Mouse (Mus musculus): Measurements from ENCODE around the gene Itga9.

The Itga9 gene

DNA sequence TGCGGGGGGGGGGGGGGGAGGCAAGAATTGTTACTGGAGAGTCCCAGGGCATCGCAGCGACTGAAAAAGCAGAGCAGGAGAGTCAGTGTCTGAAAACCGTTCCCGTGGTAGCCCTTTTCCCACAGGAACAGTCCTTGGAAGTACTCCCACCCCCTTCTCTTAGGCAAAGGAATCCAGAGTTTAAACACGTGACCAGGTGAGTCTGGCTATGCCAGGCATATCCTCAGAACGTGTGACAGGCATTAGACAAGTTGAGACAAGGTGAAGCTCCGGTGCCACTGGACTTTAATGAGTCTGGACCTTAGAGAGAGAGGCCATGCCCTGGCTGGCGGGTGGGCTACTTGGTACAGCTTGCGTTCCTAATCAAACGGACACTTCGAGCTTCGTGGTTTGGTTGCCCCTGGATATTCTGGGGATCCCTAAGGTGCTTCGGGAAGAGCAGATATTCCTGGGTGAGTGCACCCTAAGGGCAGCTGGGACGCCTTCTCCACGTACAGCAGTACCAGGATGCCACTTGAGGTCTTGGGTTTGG, 318.1 kb downstream of the Itga9 start:
- DNase-seq (ENCODE audit: low spot score), result no peak

DNA sequence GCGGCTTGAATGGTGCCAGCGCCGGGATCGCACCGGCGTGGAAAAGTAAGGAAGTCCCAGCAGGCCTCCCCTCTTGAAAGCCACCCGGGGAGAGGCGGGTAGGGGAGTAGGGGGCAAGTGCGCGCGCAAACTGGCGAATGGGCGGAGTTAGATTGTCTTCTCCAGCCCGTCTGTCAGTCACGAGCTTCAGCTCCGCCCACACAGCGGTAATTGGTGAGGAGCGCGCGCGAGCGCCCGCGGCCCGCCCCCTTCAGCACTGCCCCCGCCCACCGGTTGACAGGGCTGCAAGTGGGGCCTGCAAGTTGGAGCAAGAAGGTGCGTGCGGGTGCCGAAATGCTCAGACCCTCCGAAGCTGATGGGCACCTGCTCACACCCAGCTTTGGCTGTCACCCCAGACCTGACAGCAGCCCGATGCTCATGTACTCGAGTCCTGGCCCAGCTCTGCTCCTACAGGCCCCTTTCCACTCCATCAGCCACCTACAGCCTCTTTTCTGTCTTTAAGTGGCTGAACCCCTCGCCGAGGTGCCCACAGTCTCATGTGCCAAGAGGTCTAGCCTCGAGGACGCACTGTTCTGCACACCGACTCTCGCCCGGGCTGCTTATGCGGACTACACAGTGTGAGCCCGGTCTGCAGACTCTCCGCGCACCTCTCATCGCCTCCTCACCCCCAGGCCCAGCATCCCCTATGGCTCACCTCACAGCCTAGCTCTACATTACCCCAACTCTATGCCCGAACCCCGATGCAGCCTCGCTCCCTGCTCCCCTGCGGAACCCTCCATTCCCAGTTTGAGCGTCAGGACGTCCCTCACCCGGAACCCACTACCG, 319.0 kb downstream of the Itga9 start:
- peak; percentile 98 for DNase-seq (ENCODE audit: low spot score)

DNA sequence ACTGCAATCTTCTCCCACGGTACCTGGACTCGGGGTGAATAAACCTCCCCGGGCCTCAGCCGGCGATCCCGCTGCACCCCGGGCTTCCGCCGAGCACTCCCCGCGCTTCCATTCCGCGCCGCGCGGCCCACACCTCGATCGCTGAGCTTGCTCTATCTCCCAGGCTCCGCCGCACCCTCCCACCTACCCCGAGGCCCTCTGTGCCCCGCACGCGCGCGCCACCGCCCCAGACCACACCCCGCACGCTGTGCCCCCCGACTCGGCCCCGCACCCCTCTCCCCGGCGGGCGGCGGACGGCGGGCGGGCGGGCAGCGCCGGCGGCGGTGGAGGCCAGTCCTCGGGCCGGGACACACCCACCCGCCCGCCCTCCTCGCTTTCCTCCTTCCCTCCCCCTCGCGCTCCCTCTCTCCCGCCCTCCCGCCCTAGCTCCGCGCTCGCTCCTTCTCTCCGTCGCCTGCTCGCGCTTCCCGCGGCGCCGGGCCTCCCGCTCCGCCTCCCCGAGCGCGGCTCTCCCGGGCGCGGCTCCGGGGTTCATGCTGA, 319.7 kb downstream of the Itga9 start, which contains the start of gene Ctdspl:
TSS of gene Ctdspl (plus strand) at position 343 of the 540 bp plus-strand sequence.
- DNase-seq (ENCODE audit: low spot score), result peak; percentile 49

DNA sequence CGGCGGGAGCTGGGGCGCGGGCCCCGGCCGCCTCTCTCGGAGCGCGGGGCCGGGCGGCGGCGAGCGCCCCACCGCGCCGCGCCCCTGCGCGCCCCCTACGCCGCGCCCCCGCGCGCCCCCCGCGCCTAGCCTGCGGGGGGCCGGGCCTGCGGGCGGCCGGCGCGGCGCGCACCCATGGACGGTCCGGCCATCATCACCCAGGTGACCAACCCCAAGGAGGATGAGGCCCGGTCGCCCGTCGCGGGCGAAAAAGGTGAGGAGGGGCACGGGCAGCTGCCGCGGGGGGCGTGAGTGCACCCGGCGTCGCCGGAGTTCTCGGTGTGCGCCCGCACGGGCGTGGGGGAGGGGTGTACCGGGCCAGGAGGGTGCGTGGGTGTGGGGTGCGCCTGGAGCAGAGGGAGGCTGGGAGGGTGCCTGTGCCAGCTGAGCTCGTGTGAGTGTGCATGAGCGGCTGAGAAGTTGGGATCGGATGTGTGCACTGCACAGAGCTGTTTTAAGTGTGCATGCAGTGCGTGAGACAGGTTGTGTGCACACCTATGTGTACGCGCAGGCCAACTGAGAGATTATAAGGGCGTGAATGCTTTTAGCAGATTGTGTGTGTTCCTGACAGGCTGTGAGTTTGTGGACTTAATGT, 320.3 kb downstream of the Itga9 start:
- DNase-seq (ENCODE audit: low spot score), result no peak

DNA sequence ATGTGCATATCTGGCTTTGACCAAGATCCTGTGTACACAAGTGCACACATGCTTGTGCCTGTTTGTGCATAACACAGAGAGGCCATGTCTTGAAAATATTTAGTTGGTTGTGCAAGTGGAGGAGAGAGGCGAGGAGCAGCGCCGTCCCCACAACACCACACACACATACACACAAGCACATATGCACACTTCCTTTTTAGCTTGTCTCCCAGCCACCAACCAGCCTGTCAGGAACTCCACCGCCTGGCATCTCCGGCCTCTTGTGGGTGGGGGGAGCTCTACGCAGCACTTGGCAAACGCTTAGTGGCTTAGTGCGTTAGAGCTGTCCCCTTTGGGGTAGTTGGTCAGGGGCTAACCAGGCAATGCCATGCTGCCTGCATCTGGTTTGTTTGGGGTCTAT, 321.0 kb downstream of the Itga9 start:
- no peak for DNase-seq (ENCODE audit: low spot score)

DNA sequence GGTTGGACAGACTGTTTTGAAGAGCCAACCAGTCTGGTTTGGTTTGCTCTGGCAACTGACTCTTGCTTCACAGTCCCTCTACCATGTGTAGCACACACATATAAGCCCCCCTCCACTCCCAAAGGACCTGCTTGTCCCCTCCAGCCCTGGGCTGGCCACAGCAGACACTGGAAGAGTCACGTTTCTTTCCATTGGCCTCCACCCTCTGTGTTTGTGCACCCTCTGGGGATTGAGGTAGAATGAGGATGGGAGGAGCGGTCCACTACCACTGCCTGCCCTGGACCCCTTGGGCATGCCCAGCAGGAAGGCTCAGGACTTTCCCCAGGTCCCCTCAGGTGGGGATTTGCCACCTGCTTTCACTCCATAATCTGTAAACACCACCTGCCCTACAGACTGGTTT, 321.5 kb downstream of the Itga9 start:
- no peak for DNase-seq (ENCODE audit: low spot score)

DNA sequence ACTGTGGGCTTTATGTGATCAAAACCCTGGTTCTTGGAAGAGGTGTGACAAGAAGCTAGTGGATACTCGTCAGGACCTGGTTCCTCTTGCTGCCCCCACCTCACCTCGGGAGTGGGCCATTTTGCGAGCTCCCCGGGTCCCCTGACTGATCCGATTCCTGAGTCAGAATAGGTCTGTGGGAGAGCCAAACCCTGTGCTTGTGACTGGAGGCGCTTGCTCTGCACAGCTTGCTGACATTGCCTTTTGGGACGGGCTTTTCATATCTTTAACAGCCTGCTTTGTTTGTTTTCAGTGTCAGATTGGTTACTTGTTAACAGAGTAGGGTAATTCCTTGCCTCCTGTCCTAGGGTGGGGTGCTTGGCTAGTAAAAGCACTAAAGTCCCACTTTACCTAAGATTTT, 322.2 kb downstream of the Itga9 start:
- DNase-seq (ENCODE audit: low spot score), result no peak

DNA sequence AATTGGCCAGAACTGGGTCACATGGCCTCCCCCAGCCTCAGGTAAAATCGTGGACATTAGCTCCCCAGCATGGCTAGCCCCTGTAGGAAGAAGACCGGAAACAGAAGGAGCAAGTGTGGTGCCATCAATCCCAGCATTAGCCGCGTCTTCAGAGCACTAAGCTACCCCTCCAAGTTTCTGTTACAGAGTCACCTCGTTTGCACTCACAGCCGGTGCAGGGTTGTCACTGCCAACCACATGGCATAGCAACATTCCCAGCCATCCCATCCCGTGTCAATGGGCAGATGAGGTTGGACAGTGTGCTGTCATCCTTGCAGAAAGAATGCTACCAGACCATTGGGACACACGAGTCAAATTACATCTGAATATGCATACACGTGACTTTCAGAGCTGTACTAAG, 324.1 kb downstream of the Itga9 start:
- no peak for DNase-seq (ENCODE audit: low spot score)

DNA sequence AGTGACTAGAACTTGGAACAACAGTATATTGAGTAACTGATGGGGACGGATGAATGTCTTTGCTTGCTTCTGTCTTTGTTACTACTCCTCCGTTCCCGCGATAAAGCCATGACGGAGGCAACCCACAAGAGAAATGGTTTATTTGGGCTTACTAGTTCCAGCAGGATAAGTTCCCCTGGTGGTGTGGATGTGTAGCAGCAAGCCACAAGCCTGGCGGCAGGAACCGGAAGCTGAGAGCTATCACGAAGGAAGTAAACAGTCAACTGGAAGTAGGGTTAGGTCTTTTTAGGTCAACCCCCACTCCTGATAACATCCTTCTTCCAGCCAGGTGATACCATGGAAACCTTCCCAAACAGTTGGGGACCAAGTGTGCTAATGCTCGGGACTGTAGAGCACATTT, 327.3 kb downstream of the Itga9 start:
- no peak for DNase-seq (ENCODE audit: low spot score)

DNA sequence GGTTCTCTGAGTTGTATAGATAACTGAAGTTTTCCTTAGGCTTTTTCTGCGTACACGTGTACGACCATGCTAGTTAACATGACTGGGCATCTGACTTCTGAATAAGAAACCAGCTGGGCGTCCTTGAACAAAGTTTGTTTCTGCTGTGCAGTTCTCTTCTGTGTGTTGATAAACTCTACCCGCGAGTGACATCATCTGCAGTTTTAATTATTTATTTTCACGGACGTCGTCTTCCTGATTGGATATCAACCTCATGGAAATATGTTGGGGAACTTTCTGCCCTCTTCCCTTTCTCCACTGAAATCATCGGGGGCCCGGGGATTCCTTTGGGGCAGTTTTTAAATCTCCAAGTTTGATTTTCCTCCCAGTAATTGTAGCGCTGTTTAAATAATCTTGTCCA, 327.8 kb downstream of the Itga9 start:
- DNase-seq (ENCODE audit: low spot score), result no peak

DNA sequence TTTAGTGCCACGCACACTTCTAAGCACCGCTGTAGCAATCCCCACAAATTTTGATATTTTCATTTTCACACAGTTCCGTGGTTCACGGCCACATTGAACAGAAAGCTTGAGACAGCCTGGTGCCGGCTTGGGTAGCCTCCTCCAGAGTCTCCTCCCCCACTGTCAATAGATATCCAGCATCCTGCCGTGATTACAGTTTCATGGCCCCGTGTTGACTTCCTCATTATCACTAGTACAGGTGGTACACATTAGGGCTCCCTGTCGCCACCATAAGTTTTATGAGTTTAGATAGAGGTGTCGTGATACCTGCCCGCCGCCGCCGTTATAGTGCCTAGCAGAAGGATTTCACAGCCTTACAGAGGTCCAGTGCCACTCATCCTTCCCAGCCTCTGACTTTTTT, 328.6 kb downstream of the Itga9 start:
- DNase-seq (ENCODE audit: low spot score), result no peak

DNA sequence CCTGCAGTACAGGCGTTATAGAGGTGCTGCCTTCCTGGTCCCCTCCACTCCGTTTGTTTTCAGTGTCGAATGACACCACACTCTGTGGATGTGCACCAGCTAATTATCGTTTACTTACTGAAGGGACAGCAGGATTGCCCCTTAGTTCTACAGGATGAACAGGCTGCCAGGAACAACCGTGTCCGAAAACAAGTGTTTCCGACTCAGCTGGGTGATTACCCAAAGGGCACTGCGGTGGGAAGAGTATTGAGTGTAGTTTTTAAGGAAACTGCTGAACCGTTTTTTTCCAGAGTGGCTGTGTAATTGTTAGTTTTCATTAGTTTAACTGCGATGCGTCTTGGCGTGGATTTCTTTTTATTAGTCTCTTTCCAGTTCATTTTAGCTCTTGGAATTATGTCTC, 329.6 kb downstream of the Itga9 start:
- DNase-seq (ENCODE audit: low spot score), result no peak

DNA sequence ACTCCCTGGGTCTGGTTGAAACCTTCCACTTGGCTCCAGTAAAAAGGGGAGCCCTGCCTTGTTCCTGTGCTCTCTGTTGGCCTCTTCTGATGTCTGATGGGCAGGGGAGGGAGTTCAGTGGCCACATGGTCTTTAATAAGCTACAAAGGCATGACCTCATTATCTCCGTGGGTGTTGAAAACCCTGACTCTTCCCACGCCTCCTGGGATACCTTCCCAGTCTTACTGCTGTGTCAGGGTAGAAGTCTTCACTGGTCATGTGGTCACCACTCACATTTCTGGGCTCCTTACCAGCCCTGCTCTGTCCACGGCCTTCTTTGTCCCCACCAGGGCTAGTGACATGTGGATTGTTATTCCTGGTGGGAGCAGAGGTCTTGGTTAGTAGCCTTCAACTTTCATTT, 331.0 kb downstream of the Itga9 start:
- DNase-seq (ENCODE audit: low spot score), result no peak

DNA sequence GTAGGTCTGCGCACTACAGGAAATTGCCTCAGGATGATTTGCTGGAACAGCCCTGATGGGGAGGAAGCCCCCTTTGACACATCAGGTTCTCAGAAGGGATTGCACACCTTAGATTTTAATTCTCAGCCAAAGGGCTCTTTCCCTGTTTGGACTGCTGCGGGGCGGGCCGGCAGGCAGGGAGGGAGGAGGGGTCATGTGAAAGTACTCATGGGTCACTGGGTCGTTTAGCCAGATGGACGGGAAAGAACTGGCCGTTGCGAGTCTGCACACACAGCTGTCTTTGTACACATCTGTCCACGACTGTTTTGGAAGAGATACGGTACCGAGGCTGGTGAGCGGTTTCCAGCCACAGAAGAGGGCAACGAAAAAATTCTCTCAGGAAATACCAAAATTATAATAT, 332.9 kb downstream of the Itga9 start:
- peak; percentile 77 for DNase-seq (ENCODE audit: low spot score)

DNA sequence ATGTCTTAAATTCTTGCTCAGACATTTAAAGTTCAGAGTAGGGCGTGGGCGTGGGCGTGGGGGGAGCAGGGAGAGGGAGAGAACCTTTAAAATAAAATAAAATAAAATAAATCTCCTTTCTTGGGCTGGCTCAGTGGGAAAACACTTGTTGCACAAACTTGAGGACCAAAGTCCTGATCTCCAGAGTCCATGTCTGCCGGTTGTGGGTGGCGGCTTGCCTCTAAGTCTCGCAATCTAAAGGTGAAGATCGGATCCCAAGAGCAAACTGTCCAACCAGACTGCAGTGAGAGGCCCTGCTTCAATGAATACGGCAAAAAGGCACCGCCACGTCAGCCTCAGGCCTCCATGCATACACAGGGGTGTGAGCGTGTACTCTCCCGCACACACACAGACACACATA, 333.3 kb downstream of the Itga9 start:
- DNase-seq (ENCODE audit: low spot score), result no peak

DNA sequence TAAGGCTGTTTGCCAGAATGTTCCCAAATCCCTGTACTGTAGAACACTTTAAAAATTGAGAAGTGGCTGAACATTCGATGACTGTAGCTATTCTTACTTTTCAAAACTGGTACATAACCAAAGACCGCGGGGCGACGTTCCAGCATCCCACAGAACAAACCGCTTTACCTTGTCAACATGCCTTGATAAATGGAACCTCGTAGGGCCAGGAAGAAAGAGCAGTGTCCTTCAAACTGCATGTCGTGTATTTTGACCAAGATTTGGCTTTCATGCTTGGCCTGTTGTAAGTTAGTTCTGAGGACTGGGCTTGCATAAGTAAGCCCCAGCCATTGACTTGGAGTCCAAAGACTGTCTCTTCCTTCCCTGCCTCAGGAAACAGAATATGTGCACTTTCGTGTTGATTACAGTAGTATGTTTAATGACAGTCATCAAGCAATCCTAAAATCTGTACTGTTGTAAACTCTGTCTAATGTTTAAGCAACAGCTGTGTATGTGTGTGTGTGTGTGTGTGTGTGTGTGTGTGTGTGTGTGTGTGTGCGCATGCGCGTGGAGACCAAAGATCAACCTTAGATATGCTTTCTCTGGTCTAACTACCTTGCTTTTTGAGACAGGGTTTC, 334.2 kb downstream of the Itga9 start:
- DNase-seq (ENCODE audit: low spot score), result no peak

DNA sequence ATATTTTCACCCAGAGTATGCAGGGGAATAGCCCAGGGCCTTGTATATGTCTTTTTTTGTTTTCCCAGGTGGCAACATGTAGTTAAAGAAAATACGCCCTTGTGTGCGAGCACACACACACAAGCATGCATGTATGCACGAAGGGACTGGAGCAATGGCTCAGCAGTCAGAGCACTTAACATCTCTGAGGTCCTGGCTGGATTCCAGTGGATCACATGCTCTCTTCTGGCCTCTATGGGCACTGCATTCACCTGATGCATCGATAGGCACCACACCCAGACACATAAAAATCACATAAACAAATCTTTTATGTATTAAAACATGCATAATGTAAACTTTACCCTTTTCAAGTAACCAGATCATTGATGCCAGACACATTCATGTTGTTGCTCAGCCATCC, 335.5 kb downstream of the Itga9 start:
- no peak for DNase-seq (ENCODE audit: low spot score)

DNA sequence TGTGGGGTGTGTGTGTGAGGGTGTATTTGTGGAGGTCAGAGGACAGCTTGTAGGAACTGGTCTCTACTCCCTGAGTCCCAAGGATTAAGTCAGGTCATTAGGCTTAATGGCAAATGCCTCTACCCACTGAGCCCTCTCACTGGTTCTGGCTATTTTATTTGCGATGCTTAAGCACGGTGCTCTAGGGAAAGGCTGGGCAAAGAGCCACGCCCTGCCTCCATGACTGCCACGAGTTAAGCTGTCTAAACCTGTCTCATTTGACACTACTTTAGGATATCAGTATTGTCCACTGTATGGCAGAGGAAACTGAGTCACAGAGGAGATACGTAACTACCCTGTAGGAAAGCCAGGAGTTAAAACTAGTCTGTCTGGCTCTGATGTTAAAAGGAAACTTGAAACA, 337.5 kb downstream of the Itga9 start:
- no peak for DNase-seq (ENCODE audit: low spot score)

DNA sequence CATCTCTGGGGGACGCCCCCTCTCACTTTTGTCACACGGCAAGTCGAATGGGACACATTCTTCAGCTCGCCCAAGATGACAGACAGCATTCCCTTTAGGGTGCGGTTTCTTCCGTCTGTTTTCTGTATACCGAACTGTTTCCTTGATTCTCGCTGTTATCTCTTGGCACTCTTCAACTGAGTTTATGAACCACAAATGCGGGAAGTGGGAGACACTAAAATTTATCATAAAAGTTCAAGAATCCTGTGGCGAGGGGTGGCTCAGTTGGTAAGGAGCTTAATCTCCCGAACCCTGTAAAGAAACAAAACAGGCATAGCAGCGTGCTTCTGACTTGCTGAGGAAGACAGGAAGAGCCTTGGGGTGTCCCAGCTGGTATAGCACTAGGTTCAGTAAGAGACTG, 337.9 kb downstream of the Itga9 start:
- DNase-seq (ENCODE audit: low spot score), result no peak

DNA sequence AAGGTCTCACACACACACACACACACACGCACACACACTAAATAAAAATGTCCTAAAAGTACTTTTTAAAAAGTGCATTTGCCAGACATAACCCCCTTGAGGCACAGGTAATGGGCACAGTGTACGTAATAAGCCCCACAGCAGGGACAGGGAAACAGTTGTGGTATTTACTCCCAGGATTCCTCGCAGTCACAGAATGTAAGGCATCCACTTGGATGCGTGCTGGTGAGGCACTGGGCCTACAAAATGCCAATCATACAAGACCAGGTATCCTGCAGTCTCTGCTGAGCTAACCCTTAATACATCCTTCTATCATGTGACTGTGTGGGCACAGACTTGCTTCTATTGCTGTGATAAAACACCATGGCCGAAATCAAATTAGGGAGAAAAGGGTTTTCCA, 342.0 kb downstream of the Itga9 start:
- DNase-seq (ENCODE audit: low spot score), result no peak

DNA sequence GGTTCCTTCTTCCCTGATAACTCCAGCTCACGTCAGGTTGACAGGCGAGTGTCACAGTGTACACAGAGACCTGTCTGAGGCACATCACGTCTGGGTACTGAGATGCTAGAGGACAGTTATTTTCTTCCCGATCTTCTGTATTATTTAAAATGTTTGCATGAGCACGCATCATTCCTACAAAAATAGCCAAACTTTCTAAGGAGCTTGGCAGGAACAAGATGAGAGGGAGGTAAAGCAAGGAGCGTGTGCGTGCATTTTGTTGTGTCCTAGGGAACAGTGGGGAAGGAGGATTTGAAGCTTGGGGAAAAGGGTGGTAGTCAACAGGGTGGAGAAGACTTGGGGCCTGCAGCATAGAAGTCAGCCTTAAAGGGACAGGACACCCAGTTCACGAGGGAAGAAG, 342.6 kb downstream of the Itga9 start:
- no peak for DNase-seq (ENCODE audit: low spot score)

DNA sequence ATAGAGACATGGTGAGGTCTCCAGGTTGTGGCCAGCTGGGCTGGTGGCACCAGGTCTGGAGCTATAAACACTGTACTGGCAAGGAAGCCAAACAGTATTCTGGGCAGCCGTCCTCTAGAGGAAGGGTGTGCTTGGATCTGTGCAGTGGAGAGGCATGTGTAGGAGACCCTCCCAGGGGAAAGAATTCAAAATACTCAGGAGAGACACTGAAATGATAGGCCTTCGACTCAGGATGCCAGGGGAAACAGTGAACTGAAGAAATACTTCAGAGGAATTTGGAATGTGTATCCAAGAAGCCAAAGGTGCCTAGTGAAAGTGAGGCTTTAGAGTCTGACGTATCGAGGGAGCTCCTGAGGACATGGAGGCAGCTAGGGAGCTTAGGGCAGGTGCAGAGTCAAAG, 343.2 kb downstream of the Itga9 start:
- DNase-seq (ENCODE audit: low spot score), result no peak

DNA sequence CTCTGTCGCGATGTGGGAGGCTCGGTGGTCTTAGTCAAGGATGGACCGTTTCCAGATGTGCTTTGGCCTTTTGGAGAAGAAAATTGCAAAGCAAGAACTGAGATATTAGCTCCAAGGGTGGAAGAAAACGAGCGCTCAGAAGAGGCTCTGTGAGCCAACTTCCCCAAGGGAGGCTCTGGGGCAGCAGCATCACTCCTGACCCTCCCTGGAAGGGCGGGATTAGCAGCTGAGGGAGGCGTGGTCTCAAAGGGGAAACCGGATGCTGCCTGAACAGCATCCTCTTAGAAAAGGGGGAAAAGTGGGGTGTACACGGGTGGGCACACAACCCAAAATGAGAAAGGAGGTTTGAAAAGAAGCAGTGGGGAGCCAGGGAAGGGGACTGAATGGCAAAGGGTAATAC, 343.6 kb downstream of the Itga9 start:
- no peak for DNase-seq (ENCODE audit: low spot score)
